Mouse (Mus musculus) midbrain, postnatal 0 days (tissue): ENCODE data around the gene Mrps6. TPM values are rescaled to one million over a fixed set of nuclear protein-coding genes. Genes with fewer than 3 reads are reported as not detected.
"Not testable (repeated sequence)": the region's sequence is repeated elsewhere in the genome, so short reads cannot be mapped to it uniquely, and the experiment has no call there.

Experiments used
- ATAC-seq: fragments of 200-750 bp; cut with Nextera tagmentation; 2 replicates; pipeline ENCODE4 v1.8.0; 2017; ENCODE audit warnings: moderate number of reproducible peaks, mild to moderate bottlenecking, moderate TSS enrichment, moderate library complexity; ENCODE audit not compliant: low FRiP score
- DNase-seq: peaks from one replicate; pipeline ENCODE4 v3.0.0-alpha.2; 2015; ENCODE audit warnings: low spot score
- H3K27ac ChIP-seq: fragments of 300-500 bp; sonication (generic); 2 replicates; pipeline ENCODE4 v1.5.1; 2014; ENCODE audit warnings: low read depth, mild to moderate bottlenecking, low read length, mixed read lengths
- H3K27me3 ChIP-seq: fragments of 300-500 bp; sonication (generic); 2 replicates; pipeline ENCODE4 v1.6.1; 2014; ENCODE audit warnings: low read length, control low read depth, mixed read lengths; ENCODE audit not compliant: insufficient read depth
- H3K36me3 ChIP-seq: fragments of 300-500 bp; sonication (generic); 2 replicates; pipeline ENCODE4 v1.6.1; 2014; ENCODE audit warnings: low read length, control low read depth, mixed read lengths; ENCODE audit not compliant: insufficient read depth
- H3K4me1 ChIP-seq: fragments of 300-500 bp; sonication (generic); 2 replicates; pipeline ENCODE4 v1.6.1; 2014; ENCODE audit warnings: mild to moderate bottlenecking, control low read depth, antibody characterized with exemption, low read length, mixed read lengths; ENCODE audit not compliant: insufficient read depth
- H3K4me2 ChIP-seq: fragments of 300-500 bp; sonication (generic); 2 replicates; pipeline ENCODE4 v1.6.1; 2014; ENCODE audit warnings: low read depth, mild to moderate bottlenecking, low read length, mixed read lengths; ENCODE audit not compliant: poor library complexity, severe bottlenecking
- H3K4me3 ChIP-seq: fragments of 300-500 bp; sonication (generic); 2 replicates; pipeline ENCODE4 v1.5.1; 2014; ENCODE audit warnings: low read depth, mild to moderate bottlenecking, low read length, moderate library complexity
- H3K9ac ChIP-seq: fragments of 300-500 bp; sonication (generic); replicated peaks from 2 replicates; pipeline ENCODE4 v1.6.1; 2014; ENCODE audit warnings: mild to moderate bottlenecking, low read length, moderate library complexity, mixed read lengths; ENCODE audit not compliant: poor library complexity, severe bottlenecking
- H3K9me3 ChIP-seq: fragments of 300-500 bp; sonication (generic); 2 replicates; pipeline ENCODE4 v1.6.1; 2016; ENCODE audit warnings: low read length, control low read depth
- CTCF ChIP-seq: IDR thresholded peaks from 2 replicates; pipeline ENCODE4 v1.5.1; 2016; ENCODE audit warnings: antibody characterized with exemption, mild to moderate bottlenecking
- WGBS: fragments of 180-500 bp; shearing (Covaris S2); extraction: QIAGEN DNeasy Blood & Tissue Kit; methylation state at CpG from one replicate; pipeline ENCODE4 v1.1.7; 2014; 5-methylcytosine and 5-hydroxymethylcytosine counted together
- polyA plus RNA-seq: library from polyadenylated mRNA; unstranded; fragments of >200 nt; fragmentation: Nextera tagmentation; extraction: Ambion mirVana; gene quantifications from 2 replicates; pipeline ENCODE4 v1.2.1, GENCODE M21; 2015
- total RNA-seq: library from RNA; depleted of rRNA; stranded (reverse); fragments of >200 nt; gene quantifications from 2 replicates; pipeline ENCODE4 v1.2.3, GENCODE M21; 2014

Gene Mrps6
- total and polyA plus RNA-seq, 2 experiments from 2014 or later: 38.7 to 148 TPM

- DNase-seq (peak; percentile 43), ATAC-seq (no peak)
- Histone ChIP-seq H3K4me2 (no peak overlapping the region), H3K36me3 (peaks cover 7% of the 10 kb centered on the region; the same call in 1 of the 2 replicates), H3K4me3 (no peak overlapping the region), H3K4me1 (no peaks in the 10 kb centered on the region), H3K27ac (no peak overlapping the region), H3K9ac (no peak overlapping the region), H3K27me3 (no peaks in the 10 kb centered on the region), H3K9me3 (no peaks in the 10 kb centered on the region)
- 81% methylated on average over 5 of the region's 5 CpGs for WGBS
- no peak for TF ChIP-seq CTCF
Measured at GRCm38 (mm10) chr16:92102115-92102514, 44.0 kb downstream of the Mrps6 start.

- H3K36me3 ChIP-seq, DNase-seq, H3K4me3 ChIP-seq, H3K9ac ChIP-seq, H3K9me3 ChIP-seq, H3K4me1 ChIP-seq, ATAC-seq, H3K27ac ChIP-seq, H3K27me3 ChIP-seq, H3K4me2 ChIP-seq: not testable (repeated sequence)
- 96% methylated on average over 6 of the region's 7 CpGs for WGBS
Measured at GRCm38 (mm10) chr16:92102931-92103330, 44.9 kb downstream of the Mrps6 start.

GRCm38 (mm10) chr16:92103572-92104331 lies 45.7 kb downstream of the Mrps6 start:
- peak; percentile 47 for TF ChIP-seq CTCF
- Histone ChIP-seq H3K27ac (no peak overlapping the region), H3K4me3 (no peak overlapping the region), H3K4me2 (no peak overlapping the region), H3K9ac (no peak overlapping the region), H3K27me3 (no peaks in the 10 kb centered on the region), H3K36me3 (peaks cover 7% of the 10 kb centered on the region; the same call in 1 of the 2 replicates), H3K9me3 (no peaks in the 10 kb centered on the region), H3K4me1 (no peaks in the 10 kb centered on the region)
- WGBS: 30% methylated on average over 9 of the region's 9 CpGs
- no peak for DNase-seq
- ATAC-seq: no peak

- ATAC-seq: no peak
- H3K27ac ChIP-seq: no peak overlapping the region
- H3K4me3 ChIP-seq: no peak overlapping the region
- no peak for TF ChIP-seq CTCF
- peaks cover 7% of the 10 kb centered on the region; the same call in 1 of the 2 replicates for H3K36me3 ChIP-seq
- H3K4me1 ChIP-seq: no peaks in the 10 kb centered on the region
- H3K9me3 ChIP-seq: no peaks in the 10 kb centered on the region
- H3K4me2 ChIP-seq: no peak overlapping the region
- 70% methylated on average over 2 of the region's 2 CpGs for WGBS
- H3K27me3 ChIP-seq: no peaks in the 10 kb centered on the region
- no peak for DNase-seq
- H3K9ac ChIP-seq: no peak overlapping the region
Measured at GRCm38 (mm10) chr16:92104332-92104590, 46.2 kb downstream of the Mrps6 start.

- 95% methylated on average over 2 of the region's 2 CpGs for WGBS
- Histone ChIP-seq H3K36me3 (peaks cover 5% of the 10 kb centered on the region; the same call in 1 of the 2 replicates), H3K4me2 (no peak overlapping the region), H3K4me3 (no peak overlapping the region), H3K27me3 (no peaks in the 10 kb centered on the region), H3K9ac (no peak overlapping the region), H3K27ac (no peak overlapping the region), H3K9me3 (no peaks in the 10 kb centered on the region), H3K4me1 (no peaks in the 10 kb centered on the region)
- DNase-seq: no peak
- no peak for TF ChIP-seq CTCF
- ATAC-seq: no peak
Measured at GRCm38 (mm10) chr16:92104951-92105350, 46.9 kb downstream of the Mrps6 start.

GRCm38 (mm10) chr16:92105631-92106030 lies 47.6 kb downstream of the Mrps6 start:
- H3K9me3 ChIP-seq: no peaks in the 10 kb centered on the region
- TF ChIP-seq CTCF: no peak
- WGBS: 73% methylated on average over 3 of the region's 3 CpGs
- H3K36me3 ChIP-seq: no peaks in the 10 kb centered on the region
- no peaks in the 10 kb centered on the region for H3K4me1 ChIP-seq
- DNase-seq (no peak), ATAC-seq (no peak)
- no peak overlapping the region for H3K4me3 ChIP-seq
- no peak overlapping the region for H3K27ac ChIP-seq
- no peak overlapping the region for H3K4me2 ChIP-seq
- H3K9ac ChIP-seq: no peak overlapping the region
- H3K27me3 ChIP-seq: no peaks in the 10 kb centered on the region
